Mouse (Mus musculus) midbrain, postnatal 0 days (tissue): ENCODE measurements at regions not wholly inside any gene's neighbourhood (a gene's known extent, or its start where the extent isn't known, plus 50 kb on each side); places are given as distances from the start of the nearest gene placed in this dataset.

Experiments used
- ATAC-seq: fragments of 200-750 bp; cut with Nextera tagmentation; 2 replicates; pipeline ENCODE4 v1.8.0; 2017; ENCODE audit warnings: moderate number of reproducible peaks, mild to moderate bottlenecking, moderate TSS enrichment, moderate library complexity; ENCODE audit not compliant: low FRiP score
- DNase-seq: peaks from one replicate; pipeline ENCODE4 v3.0.0-alpha.2; 2015; ENCODE audit warnings: low spot score
- H3K27ac ChIP-seq: fragments of 300-500 bp; sonication (generic); 2 replicates; pipeline ENCODE4 v1.5.1; 2014; ENCODE audit warnings: low read depth, mild to moderate bottlenecking, low read length, mixed read lengths
- H3K27me3 ChIP-seq: fragments of 300-500 bp; sonication (generic); 2 replicates; pipeline ENCODE4 v1.6.1; 2014; ENCODE audit warnings: low read length, control low read depth, mixed read lengths; ENCODE audit not compliant: insufficient read depth
- H3K36me3 ChIP-seq: fragments of 300-500 bp; sonication (generic); 2 replicates; pipeline ENCODE4 v1.6.1; 2014; ENCODE audit warnings: low read length, control low read depth, mixed read lengths; ENCODE audit not compliant: insufficient read depth
- H3K4me1 ChIP-seq: fragments of 300-500 bp; sonication (generic); 2 replicates; pipeline ENCODE4 v1.6.1; 2014; ENCODE audit warnings: mild to moderate bottlenecking, control low read depth, antibody characterized with exemption, low read length, mixed read lengths; ENCODE audit not compliant: insufficient read depth
- H3K4me2 ChIP-seq: fragments of 300-500 bp; sonication (generic); 2 replicates; pipeline ENCODE4 v1.6.1; 2014; ENCODE audit warnings: low read depth, mild to moderate bottlenecking, low read length, mixed read lengths; ENCODE audit not compliant: poor library complexity, severe bottlenecking
- H3K4me3 ChIP-seq: fragments of 300-500 bp; sonication (generic); 2 replicates; pipeline ENCODE4 v1.5.1; 2014; ENCODE audit warnings: low read depth, mild to moderate bottlenecking, low read length, moderate library complexity
- H3K9ac ChIP-seq: fragments of 300-500 bp; sonication (generic); replicated peaks from 2 replicates; pipeline ENCODE4 v1.6.1; 2014; ENCODE audit warnings: mild to moderate bottlenecking, low read length, moderate library complexity, mixed read lengths; ENCODE audit not compliant: poor library complexity, severe bottlenecking
- H3K9me3 ChIP-seq: fragments of 300-500 bp; sonication (generic); 2 replicates; pipeline ENCODE4 v1.6.1; 2016; ENCODE audit warnings: low read length, control low read depth
- CTCF ChIP-seq: IDR thresholded peaks from 2 replicates; pipeline ENCODE4 v1.5.1; 2016; ENCODE audit warnings: antibody characterized with exemption, mild to moderate bottlenecking
- WGBS: fragments of 180-500 bp; shearing (Covaris S2); extraction: QIAGEN DNeasy Blood & Tissue Kit; methylation state at CpG from one replicate; pipeline ENCODE4 v1.1.7; 2014; 5-methylcytosine and 5-hydroxymethylcytosine counted together

GRCm38 (mm10) chr9:11062856-11063255, 158.3 kb upstream of the Cntn5 start:
- Histone ChIP-seq H3K27me3 (no peaks in the 10 kb centered on the region), H3K36me3 (no peaks in the 10 kb centered on the region), H3K9me3 (no peaks in the 10 kb centered on the region), H3K4me3 (no peak overlapping the region), H3K9ac (no peak overlapping the region), H3K27ac (no peak overlapping the region), H3K4me2 (no peak overlapping the region), H3K4me1 (no peaks in the 10 kb centered on the region)
- no peak for ATAC-seq
- no peak for DNase-seq
- 76% methylated on average over 1 of the region's 1 CpGs for WGBS
- TF ChIP-seq CTCF = no peak
